Mouse (Mus musculus) ES-E14 (cell line): ENCODE results near the gene Ankrd49.
A peak's percentile ranks its signal among the peaks of the same experiment; 100 is the strongest.

ENCODE experiments used
- CHD2 ChIP-seq: IDR thresholded peaks from 2 replicates; pipeline ENCODE4 v1.6.1; 2014; ENCODE audit warnings: mild to moderate bottlenecking, low read depth, low read length, inconsistent platforms
- HCFC1 ChIP-seq: IDR thresholded peaks from 2 replicates; pipeline ENCODE4 v1.6.1; 2012; ENCODE audit warnings: low read length, inconsistent platforms, borderline replicate concordance; ENCODE audit not compliant: insufficient read depth
- MAFK ChIP-seq: IDR thresholded peaks from 2 replicates; pipeline ENCODE4 v1.6.1; 2014; ENCODE audit warnings: mild to moderate bottlenecking, low read depth, low read length, inconsistent platforms; ENCODE audit not compliant: insufficient read depth
- ZC3H11A ChIP-seq: IDR thresholded peaks from 2 replicates; pipeline ENCODE4 v1.6.1; 2012; ENCODE audit warnings: low read depth, mild to moderate bottlenecking, inconsistent platforms, low read length, borderline replicate concordance
- ZNF384 ChIP-seq: IDR thresholded peaks from 2 replicates; pipeline ENCODE4 v1.6.1; 2012; ENCODE audit warnings: low read depth, low read length, inconsistent platforms

GRCm38 (mm10) chr9:14739498-14740150 lies 45.0 kb downstream of the Ankrd49 start:
- TF ChIP-seq CHD2 (no peak), HCFC1 (no peak), ZNF384 (0 out of 2 replicates have a peak, but pooled peaks have one; percentile 10), MAFK (peak; percentile 52; the same call in 1 of the 2 replicates), ZC3H11A (no peak)
